Mouse (Mus musculus): ENCODE results near the gene Znhit6. TPM values are rescaled to one million over a fixed set of nuclear protein-coding genes. Genes with fewer than 3 reads are reported as not detected.

Znhit6 gene
- polyA plus RNA-seq, 1 experiment, result 11.6 TPM

DNA sequence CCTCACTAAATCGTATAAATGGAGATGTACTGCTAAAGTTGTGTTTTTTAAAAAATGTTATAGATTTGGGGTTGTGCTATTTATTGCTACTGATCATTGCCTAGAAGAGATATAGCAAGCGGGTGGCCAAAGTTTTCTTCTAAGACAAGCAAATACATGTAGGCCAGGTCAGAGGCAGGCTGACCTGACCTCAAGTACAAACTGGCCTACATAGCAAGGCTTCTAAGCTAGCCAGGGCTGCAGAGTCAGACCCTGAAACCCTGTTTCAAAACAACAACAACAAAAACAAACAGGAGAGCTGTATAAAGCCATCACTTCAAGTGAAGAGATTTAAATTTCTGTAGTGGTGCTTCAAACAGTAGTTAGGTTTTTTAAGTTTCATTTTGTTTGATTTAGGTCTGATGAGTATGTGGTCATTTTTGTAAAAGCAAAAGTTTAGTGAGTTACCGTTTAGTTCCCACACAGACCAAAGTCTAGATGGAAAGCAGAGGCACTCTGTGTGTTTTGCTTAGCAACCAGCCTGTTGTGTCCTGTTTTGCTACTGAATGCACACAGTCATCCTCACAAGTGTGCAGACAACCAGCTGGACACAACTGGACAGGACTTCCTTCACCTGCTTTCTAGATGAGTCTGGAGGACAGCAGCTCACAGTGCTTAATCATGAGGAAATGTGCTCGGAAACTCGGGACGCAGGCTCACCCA is 16.0 kb downstream of the Znhit6 start:
- no peaks in the 10 kb centered on the region for H3K4me1 ChIP-seq (ENCODE audit: control insufficient read depth, insufficient read depth, insufficient read length, low read length)
- H3K27ac ChIP-seq (replicated peaks; ENCODE audit: low read depth, low read length), result no peak overlapping the region
- no peak overlapping the region for H3K4me3 ChIP-seq (ENCODE audit: insufficient read depth, low read depth, low read length)

DNA sequence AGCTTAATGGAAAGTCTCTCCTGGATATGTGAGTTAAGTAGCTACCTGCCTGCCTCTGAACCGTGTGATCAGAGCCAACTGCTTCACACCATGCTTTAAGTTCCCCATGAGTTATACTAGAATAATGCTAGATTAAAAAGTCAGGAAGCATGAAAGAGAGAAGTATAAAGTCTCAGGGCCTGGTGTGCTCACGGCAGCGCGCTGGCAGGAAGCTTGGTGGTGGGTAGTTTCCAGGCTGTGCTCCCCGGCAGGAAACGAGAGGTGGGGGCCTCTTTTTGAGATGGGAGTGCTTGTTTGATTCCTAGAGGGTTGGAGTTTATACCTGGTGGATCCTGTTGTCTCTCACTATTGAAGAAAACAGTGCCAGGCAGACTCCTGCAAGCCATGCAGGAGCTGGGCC is 19.3 kb downstream of the Znhit6 start:
- Histone ChIP-seq H3K27ac (replicated peaks; ENCODE audit: low read depth, low read length) (no peak overlapping the region), H3K4me1 (ENCODE audit: control insufficient read depth, insufficient read depth, insufficient read length, low read length) (no peaks in the 10 kb centered on the region), H3K4me3 (ENCODE audit: insufficient read depth, low read depth, low read length) (no peak overlapping the region)

DNA sequence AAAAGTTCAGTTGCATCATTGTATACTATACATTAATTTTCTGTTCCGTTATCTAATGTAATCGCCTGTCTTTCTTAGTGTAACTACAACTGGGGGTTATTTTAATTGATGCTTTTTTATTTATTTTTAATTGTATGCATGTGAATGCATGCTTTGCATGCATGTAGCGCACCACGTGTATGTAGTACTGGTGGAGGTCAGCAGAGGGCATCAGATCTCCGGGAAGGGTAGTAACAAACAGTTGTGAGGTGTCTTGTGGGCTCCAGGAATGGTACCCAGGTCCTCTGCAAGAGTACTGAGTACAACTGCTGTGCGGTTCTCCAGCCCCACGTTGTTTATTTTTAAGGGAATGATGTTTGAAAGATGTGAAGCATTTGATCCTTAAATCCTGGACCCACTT is 23.1 kb downstream of the Znhit6 start:
- H3K27ac ChIP-seq (replicated peaks; ENCODE audit: low read depth, low read length), result no peak overlapping the region
- H3K4me1 ChIP-seq (ENCODE audit: control insufficient read depth, insufficient read depth, insufficient read length, low read length), result no peaks in the 10 kb centered on the region
- no peak overlapping the region for H3K4me3 ChIP-seq (ENCODE audit: insufficient read depth, low read depth, low read length)

DNA sequence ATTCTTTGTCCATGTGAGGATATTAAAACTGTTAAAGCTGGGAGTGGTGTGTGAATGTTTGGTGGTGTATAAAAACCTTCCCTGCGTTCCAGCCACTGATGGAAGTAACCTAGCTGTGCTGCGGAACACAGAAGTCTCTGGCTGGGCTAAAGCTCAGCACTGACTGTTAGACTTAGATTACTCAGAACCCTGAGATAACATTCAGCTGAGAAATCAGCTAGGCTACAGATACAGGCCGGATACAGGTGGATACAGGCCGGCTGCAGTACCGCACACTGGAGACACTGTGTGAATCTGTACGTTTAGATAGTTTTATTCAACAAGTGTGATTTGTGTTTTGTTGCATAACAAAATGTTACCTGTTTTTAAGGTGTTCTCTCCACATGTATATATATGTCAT is 24.8 kb downstream of the Znhit6 start:
- Histone ChIP-seq H3K4me3 (ENCODE audit: insufficient read depth, low read depth, low read length) (no peak overlapping the region), H3K4me1 (ENCODE audit: control insufficient read depth, insufficient read depth, insufficient read length, low read length) (no peaks in the 10 kb centered on the region), H3K27ac (replicated peaks; ENCODE audit: low read depth, low read length) (no peak overlapping the region)

DNA sequence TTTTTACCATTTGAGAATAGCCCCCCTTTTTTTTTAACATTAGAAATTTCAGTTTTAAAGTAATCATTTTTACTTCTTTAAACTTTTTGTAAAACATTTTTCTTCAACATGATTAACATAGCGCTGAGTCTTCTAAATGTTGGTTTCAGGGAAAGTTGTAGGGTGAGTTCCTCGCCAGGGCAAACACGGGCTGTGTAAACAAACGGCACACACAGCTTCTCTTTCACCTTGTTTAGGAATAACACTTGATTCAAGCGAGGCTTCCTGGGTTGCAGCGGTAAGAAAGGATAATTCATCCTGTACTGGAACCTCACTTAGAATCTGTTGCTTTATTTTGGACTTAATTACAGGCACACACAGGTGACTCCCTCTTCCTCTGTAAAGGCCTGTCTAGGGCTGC is 25.3 kb downstream of the Znhit6 start:
- H3K4me3 ChIP-seq (ENCODE audit: insufficient read depth, low read depth, low read length), result no peak overlapping the region
- no peak overlapping the region for H3K27ac ChIP-seq (replicated peaks; ENCODE audit: low read depth, low read length)

DNA sequence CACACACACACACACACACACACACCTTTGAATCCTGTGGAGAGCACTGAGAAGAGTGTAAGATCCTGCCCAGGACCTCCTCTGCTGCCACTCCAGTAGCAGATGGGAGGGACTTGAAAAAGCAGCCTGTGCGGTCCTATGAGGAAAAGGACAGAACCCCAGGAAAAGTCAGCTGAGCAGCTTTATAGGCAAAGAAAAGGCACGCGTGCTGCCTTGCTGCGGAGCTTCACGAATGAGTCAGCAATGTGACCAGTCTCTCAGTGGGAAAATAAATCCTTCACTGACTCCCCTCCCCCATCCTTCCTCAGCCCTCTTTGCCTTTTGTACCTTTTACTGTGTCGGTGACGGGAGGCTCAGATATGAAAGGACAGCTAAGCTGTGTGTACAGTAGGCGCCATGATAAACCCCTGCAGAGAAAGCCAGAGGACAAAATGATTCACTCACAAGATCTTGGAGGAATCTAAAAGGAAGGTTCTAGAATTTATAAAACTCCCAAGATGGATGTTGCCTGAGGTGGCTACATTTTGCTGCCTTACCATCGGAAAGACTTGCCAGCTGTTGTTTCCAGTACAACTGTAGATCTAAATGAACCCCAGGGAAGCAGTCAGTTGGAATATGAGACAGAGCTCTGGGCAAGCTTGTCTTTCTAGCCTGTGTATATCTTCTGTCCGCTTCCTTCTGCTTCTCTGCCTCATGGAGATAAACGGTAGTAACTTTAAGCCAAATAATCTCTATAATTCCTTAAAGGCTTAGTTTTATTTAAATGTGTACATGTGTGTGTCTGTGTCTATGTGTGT is 26.6 kb downstream of the Znhit6 start:
- Histone ChIP-seq H3K4me1 (ENCODE audit: control insufficient read depth, insufficient read depth, insufficient read length, low read length) (no peaks in the 10 kb centered on the region), H3K27ac (replicated peaks; ENCODE audit: low read depth, low read length) (no peak overlapping the region), H3K4me3 (ENCODE audit: insufficient read depth, low read depth, low read length) (no peak overlapping the region)

More for the DNA sequence above, 25.3 kb downstream of the Znhit6 start:
- H3K4me1 ChIP-seq (ENCODE audit: control insufficient read depth, insufficient read depth, insufficient read length, low read length), result no peaks in the 10 kb centered on the region

DNA sequence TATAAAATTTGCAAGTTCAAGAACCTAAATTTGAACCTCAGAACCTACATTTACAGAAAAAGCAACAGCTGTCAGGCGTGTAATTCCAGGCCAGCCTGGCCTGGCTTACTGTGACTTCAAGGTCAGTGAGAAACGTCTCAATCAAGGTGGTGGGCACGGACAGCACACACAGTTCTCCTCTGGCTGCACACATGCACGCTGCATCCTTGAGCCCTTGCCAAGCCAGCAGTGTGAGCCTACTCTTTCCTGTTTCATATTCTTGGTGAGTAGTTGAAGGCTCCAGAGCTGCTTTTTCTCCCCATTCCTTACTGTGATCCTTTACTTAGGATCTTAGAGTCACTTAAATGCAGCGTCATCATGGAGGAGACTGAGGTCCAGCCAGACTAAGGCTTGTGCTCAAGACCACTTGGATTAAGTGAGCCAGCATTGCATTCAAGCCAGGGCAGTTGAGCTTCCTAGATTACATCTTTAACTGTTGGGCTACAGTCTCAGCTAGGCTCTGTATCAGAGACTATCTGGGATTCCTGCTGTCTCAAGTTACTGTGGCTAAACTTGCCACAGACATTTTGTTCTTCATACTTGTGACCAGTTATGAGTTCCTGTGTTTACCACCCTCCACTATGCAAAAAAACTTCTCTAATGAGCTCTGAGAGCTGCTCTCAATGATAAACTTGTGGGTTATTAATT is 29.6 kb downstream of the Znhit6 start:
- Histone ChIP-seq H3K4me3 (ENCODE audit: insufficient read depth, low read depth, low read length) (no peak overlapping the region), H3K27ac (replicated peaks; ENCODE audit: low read depth, low read length) (no peak overlapping the region), H3K4me1 (ENCODE audit: control insufficient read depth, insufficient read depth, insufficient read length, low read length) (no peaks in the 10 kb centered on the region)

DNA sequence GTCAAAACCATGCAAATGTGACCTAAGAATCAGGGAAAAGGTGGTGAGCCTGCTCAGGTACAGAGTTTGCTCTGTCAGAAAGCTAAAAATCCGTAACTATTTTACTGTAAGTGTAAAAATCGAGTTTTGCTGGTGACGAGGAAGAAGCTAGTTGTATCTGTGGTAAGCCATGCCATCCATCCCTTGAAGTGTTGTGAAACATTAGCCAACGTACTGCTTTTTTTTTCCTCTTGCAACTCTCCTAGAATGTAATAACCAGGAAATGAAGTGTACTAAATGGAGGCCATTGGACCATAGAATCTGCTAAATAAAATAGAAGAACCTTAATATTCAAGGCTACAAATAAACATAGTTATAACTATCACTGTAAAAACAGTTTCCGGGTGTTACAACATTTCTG is 32.3 kb downstream of the Znhit6 start:
- 0 out of 2 replicates have a peak, but pooled peaks cover 2% of the 10 kb centered on the region for H3K4me1 ChIP-seq (ENCODE audit: control insufficient read depth, insufficient read depth, insufficient read length, low read length)
- no peak overlapping the region for H3K4me3 ChIP-seq (ENCODE audit: insufficient read depth, low read depth, low read length)

DNA sequence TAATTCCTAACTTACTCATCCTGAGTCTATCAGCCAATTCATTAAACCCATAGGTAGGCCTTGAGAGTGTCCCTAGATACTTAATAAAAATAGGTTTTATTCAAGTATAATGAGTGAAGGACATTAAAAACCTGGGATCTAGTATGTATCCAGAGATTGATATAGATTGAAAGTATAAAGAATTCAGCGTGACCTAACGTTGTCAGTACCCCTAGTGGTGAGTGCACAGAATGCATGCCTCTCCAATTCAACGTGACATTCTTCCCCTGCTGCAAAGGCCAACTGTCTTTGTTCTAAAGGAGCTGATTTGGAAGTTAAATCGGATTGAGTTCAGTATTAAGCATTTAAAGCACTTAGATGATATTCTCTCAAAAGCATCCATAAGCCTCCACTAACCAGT is 36.7 kb downstream of the Znhit6 start:
- no peak overlapping the region for H3K27ac ChIP-seq (replicated peaks; ENCODE audit: low read depth, low read length)
- no peak overlapping the region for H3K4me3 ChIP-seq (ENCODE audit: insufficient read depth, low read depth, low read length)
- H3K4me1 ChIP-seq (ENCODE audit: control insufficient read depth, insufficient read depth, insufficient read length, low read length), result peaks cover 7% of the 10 kb centered on the region

More for the DNA sequence above, 32.3 kb downstream of the Znhit6 start:
- no peak overlapping the region for H3K27ac ChIP-seq (replicated peaks; ENCODE audit: low read depth, low read length)

DNA sequence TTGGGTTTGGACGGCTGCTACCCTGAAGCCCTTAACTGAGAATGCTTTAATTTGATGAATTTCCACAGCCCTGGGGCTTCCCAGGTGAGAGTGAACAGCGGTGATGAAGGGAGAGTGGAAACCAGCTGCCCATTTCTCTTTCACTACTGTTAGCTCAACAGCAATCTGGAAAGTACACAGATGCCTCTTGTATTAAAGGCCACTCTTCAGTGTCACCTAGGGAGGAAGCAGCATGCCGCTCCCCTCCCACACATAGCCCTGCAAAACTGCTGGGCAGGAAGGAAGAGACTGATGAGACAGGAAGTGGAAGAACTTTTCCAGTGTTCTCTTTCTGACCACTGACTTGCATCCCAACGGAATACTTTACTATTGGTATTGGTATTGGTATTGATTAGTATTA is 37.2 kb downstream of the Znhit6 start:
- H3K27ac ChIP-seq (replicated peaks; ENCODE audit: low read depth, low read length), result no peak overlapping the region
- no peak overlapping the region for H3K4me3 ChIP-seq (ENCODE audit: insufficient read depth, low read depth, low read length)
- H3K4me1 ChIP-seq (ENCODE audit: control insufficient read depth, insufficient read depth, insufficient read length, low read length), result peaks cover 7% of the 10 kb centered on the region

DNA sequence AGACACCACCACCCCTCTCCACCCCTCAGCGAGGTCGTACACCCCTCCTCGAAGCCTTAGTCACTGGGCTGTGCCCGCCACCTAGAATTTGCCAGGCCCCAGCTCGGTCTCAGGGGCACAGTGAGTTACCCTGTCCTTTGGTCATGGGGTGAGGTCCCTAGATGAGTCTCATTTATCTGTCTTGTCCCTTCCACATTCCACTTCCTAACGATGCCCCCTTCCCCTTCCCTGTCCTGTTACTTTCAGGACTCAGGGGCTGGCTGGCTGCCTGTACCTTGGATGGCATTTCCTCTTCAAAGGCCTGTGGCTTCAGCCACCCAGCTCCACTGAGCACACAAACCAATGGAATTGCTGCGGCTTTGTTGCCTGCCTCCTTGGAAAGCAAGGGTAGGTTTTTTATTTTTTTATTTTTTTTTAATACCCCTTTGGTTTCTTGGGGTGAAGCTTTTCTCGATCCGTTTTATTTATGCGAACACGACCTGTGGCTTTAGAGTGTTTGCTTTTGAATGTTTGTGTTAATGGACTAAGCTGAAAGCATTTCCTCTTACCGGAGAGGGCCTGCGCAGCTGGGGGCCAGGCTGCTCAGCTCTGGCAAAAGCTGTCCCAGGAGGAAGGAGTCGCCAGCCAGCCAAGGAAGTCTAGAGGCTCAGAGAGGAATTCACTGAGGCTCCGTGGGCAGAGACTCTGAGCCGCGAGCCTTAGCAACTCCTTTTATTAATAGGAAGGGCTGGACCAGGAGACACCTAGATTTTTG is 38.5 kb downstream of the Znhit6 start:
- H3K4me3 ChIP-seq (ENCODE audit: insufficient read depth, low read depth, low read length), result no peak overlapping the region
- H3K27ac ChIP-seq (replicated peaks; ENCODE audit: low read depth, low read length), result no peak overlapping the region
- H3K4me1 ChIP-seq (ENCODE audit: control insufficient read depth, insufficient read depth, insufficient read length, low read length), result peaks cover 7% of the 10 kb centered on the region

DNA sequence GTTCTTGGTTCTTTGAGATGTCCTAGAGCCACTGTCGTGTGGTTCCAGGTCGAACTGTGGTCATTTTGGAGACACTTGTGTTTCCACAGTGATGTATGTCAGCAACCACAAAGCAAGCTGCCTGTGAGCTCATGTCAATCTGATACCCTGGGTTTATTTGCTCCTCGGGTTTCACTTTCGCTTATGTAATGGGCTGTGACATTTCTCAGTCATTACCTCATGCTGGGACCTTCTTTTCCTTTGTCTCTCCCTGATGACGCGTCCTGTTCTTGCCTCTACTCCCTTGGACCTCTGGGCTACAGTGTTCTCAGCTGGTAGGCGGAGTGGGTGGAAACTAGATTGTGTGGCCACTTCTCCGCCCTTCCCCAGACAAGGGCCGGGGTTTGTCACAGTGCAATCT is 42.3 kb downstream of the Znhit6 start:
- H3K27ac ChIP-seq (replicated peaks; ENCODE audit: low read depth, low read length), result no peak overlapping the region
- H3K4me1 ChIP-seq (ENCODE audit: control insufficient read depth, insufficient read depth, insufficient read length, low read length), result peaks cover 6% of the 10 kb centered on the region
- H3K4me3 ChIP-seq (ENCODE audit: insufficient read depth, low read depth, low read length), result no peak overlapping the region

DNA sequence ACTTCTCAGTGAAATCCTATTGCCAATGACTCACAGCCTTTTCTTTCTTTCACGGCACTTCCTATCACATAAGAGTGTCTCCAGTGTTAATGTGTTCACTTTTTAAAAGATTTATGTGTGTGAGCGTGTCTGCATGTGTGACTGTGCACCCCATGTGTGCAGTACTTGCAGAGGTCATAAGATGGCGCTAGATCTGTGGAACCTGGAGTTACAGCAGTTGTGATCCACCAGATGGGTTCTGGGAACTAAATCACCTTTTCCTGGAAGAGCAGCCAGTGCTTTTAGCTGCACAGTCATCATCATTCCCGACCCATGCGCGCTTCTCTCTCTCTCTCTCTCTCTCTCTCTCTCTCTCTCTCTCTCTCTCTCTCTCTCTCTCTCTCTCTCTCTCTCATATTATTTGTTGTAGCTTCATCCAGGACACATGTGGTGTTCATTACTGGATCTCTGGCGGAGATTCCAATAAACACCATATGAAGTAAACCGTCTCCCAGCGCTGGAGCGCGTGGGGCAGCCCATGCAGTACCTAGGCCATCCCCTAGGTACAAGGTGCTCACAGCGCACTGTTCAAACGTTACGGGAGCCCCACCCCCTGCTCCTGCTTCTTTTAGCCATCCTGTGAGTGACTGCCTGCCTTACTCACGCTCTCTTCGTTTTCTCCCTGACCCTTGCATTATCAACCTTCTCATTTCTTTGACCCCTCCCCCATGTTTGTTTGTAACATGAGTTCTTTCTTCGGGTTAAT is 43.8 kb downstream of the Znhit6 start:
- Histone ChIP-seq H3K4me3 (ENCODE audit: insufficient read depth, low read depth, low read length) (no peak overlapping the region), H3K4me1 (ENCODE audit: control insufficient read depth, insufficient read depth, insufficient read length, low read length) (no peaks in the 10 kb centered on the region; the same call in 1 of the 2 replicates), H3K27ac (replicated peaks; ENCODE audit: low read depth, low read length) (no peak overlapping the region)

DNA sequence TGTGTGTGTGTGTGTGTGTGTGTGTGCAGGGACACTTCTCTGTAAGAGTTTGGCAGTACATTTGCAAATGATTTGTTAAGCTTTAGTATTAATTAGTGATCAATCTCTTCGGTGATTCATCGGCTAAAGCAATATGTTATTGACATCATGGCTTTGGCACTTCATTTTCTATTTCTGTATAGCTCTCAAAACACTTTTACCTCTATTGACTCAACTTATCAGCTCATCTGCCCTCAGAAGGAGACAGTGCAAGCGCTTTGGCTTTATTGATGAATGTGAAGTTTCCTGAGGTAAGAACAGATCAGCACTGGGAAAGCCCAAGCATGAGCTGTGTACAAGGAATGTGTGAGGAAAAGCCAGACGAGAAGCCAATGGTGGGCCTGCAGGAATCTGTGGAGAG is 45.2 kb downstream of the Znhit6 start:
- Histone ChIP-seq H3K4me3 (ENCODE audit: insufficient read depth, low read depth, low read length) (no peak overlapping the region), H3K4me1 (ENCODE audit: control insufficient read depth, insufficient read depth, insufficient read length, low read length) (peaks cover 4% of the 10 kb centered on the region; the same call in 1 of the 2 replicates), H3K27ac (replicated peaks; ENCODE audit: low read depth, low read length) (no peak overlapping the region)
